Mouse (Mus musculus): ENCODE data around the gene Acaa1a. TPM values are rescaled to one million over a fixed set of nuclear protein-coding genes. Genes with fewer than 3 reads are reported as not detected.

Acaa1a gene
- polyA plus RNA-seq, 1 experiment from 2014 or later, result 90.5 TPM

DNA sequence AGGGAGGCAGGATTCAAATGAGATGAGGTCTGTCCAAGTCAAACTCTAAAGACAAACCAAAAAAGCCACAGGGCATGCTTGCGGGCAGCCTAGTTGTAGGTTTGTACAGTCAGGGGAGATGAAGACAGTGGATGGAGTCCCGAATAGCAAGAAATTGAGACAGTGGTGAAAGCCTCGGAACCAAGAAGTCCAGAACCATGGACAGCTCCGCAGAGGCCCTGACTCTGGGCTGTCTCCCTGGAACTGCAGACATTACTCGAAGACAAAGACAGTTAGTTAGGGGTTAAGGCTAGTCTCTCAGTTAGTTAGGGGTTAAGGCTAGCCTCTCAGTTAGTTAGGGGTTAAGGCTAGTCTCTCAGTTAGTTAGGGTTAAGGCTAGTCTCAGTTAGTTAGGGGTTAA is 49.5 kb downstream of the Acaa1a start:
- TF ChIP-seq CTCF (IDR thresholded peaks at IDR 0.05; ENCODE audit: low read depth), result no peak
- Histone ChIP-seq H3K9me3 (ENCODE audit: control insufficient read depth) (no peaks in the 10 kb centered on the region), H3K9ac (ENCODE audit: low read depth, low read length) (no peak overlapping the region), H3K27ac (ENCODE audit: low read depth, low read length) (no peak overlapping the region), H3K4me1 (replicated peaks; ENCODE audit: control insufficient read depth, insufficient read depth, low read length) (no peaks in the 10 kb centered on the region), H3K4me3 (ENCODE audit: low read depth, low read length) (no peak overlapping the region), H3K4me2 (replicated peaks; ENCODE audit: low read depth) (no peak overlapping the region), H3K27me3 (replicated peaks; ENCODE audit: control insufficient read depth, insufficient read depth, low read length) (no peaks in the 10 kb centered on the region), H3K36me3 (ENCODE audit: control insufficient read depth, insufficient read depth) (peaks cover 7% of the 10 kb centered on the region; the same call in 1 of the 2 replicates)
- 52% methylated on average over 5 of the region's 5 CpGs for WGBS
- no peak for ATAC-seq

DNA sequence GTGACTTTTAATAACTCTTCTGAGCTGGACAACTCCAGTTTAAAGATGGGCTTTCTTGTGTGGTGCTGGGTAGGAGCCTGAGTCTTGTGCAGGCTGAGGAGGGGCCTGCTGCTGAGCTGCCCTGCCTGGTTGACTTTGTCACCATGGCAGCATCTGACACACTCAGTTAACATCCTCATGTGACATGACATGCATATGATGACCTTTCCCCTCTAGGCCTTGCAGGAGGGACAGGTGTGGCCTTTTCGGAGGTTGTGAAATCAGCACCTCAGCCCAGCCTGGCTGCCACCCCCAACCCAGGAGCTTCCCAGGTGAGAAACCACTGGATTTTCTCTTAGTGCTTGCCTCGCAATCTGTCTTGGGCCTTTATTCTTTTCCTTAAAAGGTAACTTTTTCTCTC is 50.7 kb downstream of the Acaa1a start:
- H3K36me3 ChIP-seq (ENCODE audit: control insufficient read depth, insufficient read depth), result peaks cover 7% of the 10 kb centered on the region; the same call in 1 of the 2 replicates
- TF ChIP-seq CTCF (IDR thresholded peaks at IDR 0.05; ENCODE audit: low read depth), result no peak
- no peaks in the 10 kb centered on the region for H3K9me3 ChIP-seq (ENCODE audit: control insufficient read depth)
- no peaks in the 10 kb centered on the region for H3K27me3 ChIP-seq (replicated peaks; ENCODE audit: control insufficient read depth, insufficient read depth, low read length)
- H3K4me3 ChIP-seq (ENCODE audit: low read depth, low read length), result no peak overlapping the region
- no peak overlapping the region for H3K27ac ChIP-seq (ENCODE audit: low read depth, low read length)
- no peak overlapping the region for H3K9ac ChIP-seq (ENCODE audit: low read depth, low read length)
- H3K4me2 ChIP-seq (replicated peaks; ENCODE audit: low read depth), result no peak overlapping the region
- 76% methylated on average over 2 of the region's 2 CpGs for WGBS
- ATAC-seq, result peak; percentile 43
- no peaks in the 10 kb centered on the region for H3K4me1 ChIP-seq (replicated peaks; ENCODE audit: control insufficient read depth, insufficient read depth, low read length)

DNA sequence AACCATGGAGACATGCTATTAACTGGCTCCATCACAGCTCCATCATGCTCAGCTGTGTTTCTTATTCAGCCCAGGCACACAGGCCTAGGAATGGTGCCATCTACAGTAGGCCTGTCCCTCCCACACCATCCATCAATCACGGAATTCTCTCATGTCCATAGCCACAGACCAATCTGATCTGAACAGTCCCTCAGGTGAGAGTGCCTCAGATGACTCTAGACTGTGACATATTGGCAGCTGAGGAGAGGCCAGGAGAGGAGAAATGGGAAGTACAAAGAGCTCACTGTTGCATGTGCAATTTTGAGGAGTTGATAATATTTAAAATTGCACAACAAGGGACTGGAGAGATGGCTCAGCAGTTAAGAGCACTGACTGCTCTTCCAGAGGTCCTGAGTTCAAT is 55.3 kb downstream of the Acaa1a start:
- Histone ChIP-seq H3K9me3 (ENCODE audit: control insufficient read depth) (no peaks in the 10 kb centered on the region), H3K4me1 (replicated peaks; ENCODE audit: control insufficient read depth, insufficient read depth, low read length) (no peaks in the 10 kb centered on the region), H3K27ac (ENCODE audit: low read depth, low read length) (no peak overlapping the region), H3K27me3 (replicated peaks; ENCODE audit: control insufficient read depth, insufficient read depth, low read length) (no peaks in the 10 kb centered on the region), H3K36me3 (ENCODE audit: control insufficient read depth, insufficient read depth) (0 out of 2 replicates have a peak, but pooled peaks cover 7% of the 10 kb centered on the region), H3K4me2 (replicated peaks; ENCODE audit: low read depth) (no peak overlapping the region), H3K4me3 (ENCODE audit: low read depth, low read length) (no peak overlapping the region), H3K9ac (ENCODE audit: low read depth, low read length) (no peak overlapping the region)
- TF ChIP-seq CTCF (IDR thresholded peaks at IDR 0.05; ENCODE audit: low read depth), result no peak
- WGBS, result 57% methylated on average over 1 of the region's 1 CpGs
- ATAC-seq, result no peak

Other genes with a start within 250 kb of the Acaa1a start
- 6.3 and 6.5 TPM in 2 replicates for gene Plcd1, start 246.2 kb upstream of the Acaa1a start, polyA plus RNA-seq (2015; fragmentation: Nextera tagmentation; extraction: Ambion mirVana)
- 0.05 and 0.07 TPM in 2 replicates for gene Dlec1, start 237.2 kb upstream of the Acaa1a start, polyA plus RNA-seq (2015; fragmentation: Nextera tagmentation; extraction: Ambion mirVana)
- 16.4 and 17.5 TPM in 2 replicates for gene Acaa1b, start 182.6 kb upstream of the Acaa1a start, polyA plus RNA-seq (2015; fragmentation: Nextera tagmentation; extraction: Ambion mirVana)
- not detected in 2 replicates for gene Gm47289, start 180.5 kb upstream of the Acaa1a start, polyA plus RNA-seq (2015; fragmentation: Nextera tagmentation; extraction: Ambion mirVana)
- gene Slc22a13, start 130.6 kb upstream of the Acaa1a start, polyA plus RNA-seq (2015; fragmentation: Nextera tagmentation; extraction: Ambion mirVana), result 0.10 TPM in 1 of 2 replicates, not detected in the other
- 7.9 and 8.7 TPM in 2 replicates for gene Oxsr1, start 17.2 kb upstream of the Acaa1a start, polyA plus RNA-seq (2015; fragmentation: Nextera tagmentation; extraction: Ambion mirVana)
- gene Myd88, start 1.7 kb downstream of the Acaa1a start, polyA plus RNA-seq (2015; fragmentation: Nextera tagmentation; extraction: Ambion mirVana), result 29.7 and 30.9 TPM in 2 replicates
- gene Xylb, start 17.7 kb downstream of the Acaa1a start, polyA plus RNA-seq (2015; fragmentation: Nextera tagmentation; extraction: Ambion mirVana), result 10.8 and 11.7 TPM in 2 replicates
- 0.12 TPM in 1 of 2 replicates, not detected in the other for gene Slc22a14, start 25.9 kb downstream of the Acaa1a start, polyA plus RNA-seq (2015; fragmentation: Nextera tagmentation; extraction: Ambion mirVana)
- 5.4 and 5.8 TPM in 2 replicates for gene Acvr2b, start 62.4 kb downstream of the Acaa1a start, polyA plus RNA-seq (2015; fragmentation: Nextera tagmentation; extraction: Ambion mirVana)
- 4.4 and 4.6 TPM in 2 replicates for gene Exog, start 105.3 kb downstream of the Acaa1a start, polyA plus RNA-seq (2015; fragmentation: Nextera tagmentation; extraction: Ambion mirVana)
- gene Scn5a, start 239.3 kb downstream of the Acaa1a start, polyA plus RNA-seq (2015; fragmentation: Nextera tagmentation; extraction: Ambion mirVana), result 0.30 and 0.34 TPM in 2 replicates

Measured in intestine, postnatal 0 days (tissue).